Mouse (Mus musculus): Measurements from ENCODE around the gene Retreg1. TPM values are rescaled to one million over a fixed set of nuclear protein-coding genes. Genes with fewer than 3 reads are reported as not detected.

The Retreg1 gene
- polyA plus RNA-seq, 1 experiment = 32.8 TPM

- Histone ChIP-seq H3K4me3 (no peak overlapping the region), H3K4me2 (ENCODE audit: low read depth) (peak overlapping the region; percentile 52), H3K27me3 (ENCODE audit: control insufficient read depth, insufficient read depth, insufficient read length) (no peaks in the 10 kb centered on the region), H3K79me2 (ENCODE audit: control insufficient read depth, insufficient read depth) (peaks cover 79% of the 10 kb centered on the region), H3K36me3 (ENCODE audit: control insufficient read depth, insufficient read depth) (no peaks in the 10 kb centered on the region), H3ac (ENCODE audit: control insufficient read depth, insufficient read length) (no peak overlapping the region)
- no peak for TF ChIP-seq REST (IDR thresholded peaks at IDR 0.05; ENCODE audit: insufficient read depth, insufficient read length)
- peak in 1 of 3 experiments; percentile 34 for TF ChIP-seq MYOG (IDR thresholded peaks at IDR 0.05; ENCODE audit: control insufficient read depth in 1 of 3, insufficient read depth in 1 of 3, insufficient read length in 2 of 3, low read depth in 2 of 3)
- TF ChIP-seq MYOD1 (IDR thresholded peaks at IDR 0.05; ENCODE audit: control insufficient read depth in 1 of 3, insufficient read length in 2 of 3, low read depth in 2 of 3) = peak in 1 of 3 experiments; percentile 70
- TF ChIP-seq TCF3 (IDR thresholded peaks at IDR 0.05; ENCODE audit: insufficient read length, low read depth) = no peak
- peak; percentile 18 for TF ChIP-seq TCF12 (IDR thresholded peaks at IDR 0.05; ENCODE audit: insufficient read depth, poor library complexity, severe bottlenecking)
- no peak for TF ChIP-seq POLR2AphosphoS2 (IDR thresholded peaks at IDR 0.05; ENCODE audit: insufficient read length, low read depth)
- no peak for TF ChIP-seq POLR2A (IDR thresholded peaks at IDR 0.05; ENCODE audit: insufficient read length, low read depth)
- TF ChIP-seq E2F4 (IDR thresholded peaks at IDR 0.05; ENCODE audit: insufficient read depth) = no peak
- TF ChIP-seq USF1 (IDR thresholded peaks at IDR 0.05; ENCODE audit: low read depth) = no peak
- TF ChIP-seq CEBPB (IDR thresholded peaks at IDR 0.05; ENCODE audit: insufficient read depth, poor library complexity, severe bottlenecking) = peak; percentile 74; the same call in 1 of the 2 replicates
- TF ChIP-seq SRF (IDR thresholded peaks at IDR 0.05; ENCODE audit: control insufficient read depth, insufficient read length, low read depth) = no peak
- TF ChIP-seq MAX (IDR thresholded peaks at IDR 0.05; ENCODE audit: low read depth) = no peak
These were observed 26.1 kb downstream of the Retreg1 start for GRCm38 (mm10) chr15:25869129-25869528.

GRCm38 (mm10) chr15:25871470-25871869 is 28.5 kb downstream of the Retreg1 start:
- Histone ChIP-seq H3ac (ENCODE audit: control insufficient read depth, insufficient read length) (no peak overlapping the region), H3K36me3 (ENCODE audit: control insufficient read depth, insufficient read depth) (no peaks in the 10 kb centered on the region), H3K4me2 (ENCODE audit: low read depth) (no peak overlapping the region), H3K4me3 (no peak overlapping the region), H3K79me2 (ENCODE audit: control insufficient read depth, insufficient read depth) (peaks cover 79% of the 10 kb centered on the region), H3K27me3 (ENCODE audit: control insufficient read depth, insufficient read depth, insufficient read length) (no peaks in the 10 kb centered on the region)
- TF ChIP-seq MAX (IDR thresholded peaks at IDR 0.05; ENCODE audit: low read depth) = no peak
- TF ChIP-seq USF1 (IDR thresholded peaks at IDR 0.05; ENCODE audit: low read depth) = no peak
- TF ChIP-seq E2F4 (IDR thresholded peaks at IDR 0.05; ENCODE audit: insufficient read depth) = no peak
- TF ChIP-seq POLR2AphosphoS2 (IDR thresholded peaks at IDR 0.05; ENCODE audit: insufficient read length, low read depth) = no peak
- no peak for TF ChIP-seq TCF3 (IDR thresholded peaks at IDR 0.05; ENCODE audit: insufficient read length, low read depth)
- TF ChIP-seq MYOD1 (IDR thresholded peaks at IDR 0.05; ENCODE audit: control insufficient read depth in 1 of 3, insufficient read length in 2 of 3, low read depth in 2 of 3) = no peak
- no peak for TF ChIP-seq MYOG (IDR thresholded peaks at IDR 0.05; ENCODE audit: control insufficient read depth in 1 of 3, insufficient read depth in 1 of 3, insufficient read length in 2 of 3, low read depth in 2 of 3)
- no peak for TF ChIP-seq SRF (IDR thresholded peaks at IDR 0.05; ENCODE audit: control insufficient read depth, insufficient read length, low read depth)

- no peaks in the 10 kb centered on the region for H3K27me3 ChIP-seq (ENCODE audit: control insufficient read depth, insufficient read depth, insufficient read length)
- no peak overlapping the region for H3K4me3 ChIP-seq
- peak overlapping the region; percentile 67 for H3K4me2 ChIP-seq (ENCODE audit: low read depth)
- no peak for TF ChIP-seq TCF12 (IDR thresholded peaks at IDR 0.05; ENCODE audit: insufficient read depth, poor library complexity, severe bottlenecking)
- TF ChIP-seq POLR2A (IDR thresholded peaks at IDR 0.05; ENCODE audit: insufficient read length, low read depth) = no peak
- TF ChIP-seq USF1 (IDR thresholded peaks at IDR 0.05; ENCODE audit: low read depth) = no peak
- TF ChIP-seq MYOG (IDR thresholded peaks at IDR 0.05; ENCODE audit: control insufficient read depth in 1 of 3, insufficient read depth in 1 of 3, insufficient read length in 2 of 3, low read depth in 2 of 3) = no peak
- no peak for TF ChIP-seq MAX (IDR thresholded peaks at IDR 0.05; ENCODE audit: low read depth)
- TF ChIP-seq TCF3 (IDR thresholded peaks at IDR 0.05; ENCODE audit: insufficient read length, low read depth) = no peak
- no peak for TF ChIP-seq SRF (IDR thresholded peaks at IDR 0.05; ENCODE audit: control insufficient read depth, insufficient read length, low read depth)
- TF ChIP-seq MYOD1 (IDR thresholded peaks at IDR 0.05; ENCODE audit: control insufficient read depth in 1 of 3, insufficient read length in 2 of 3, low read depth in 2 of 3) = no peak
- TF ChIP-seq POLR2AphosphoS2 (IDR thresholded peaks at IDR 0.05; ENCODE audit: insufficient read length, low read depth) = no peak
- no peak for TF ChIP-seq CEBPB (IDR thresholded peaks at IDR 0.05; ENCODE audit: insufficient read depth, poor library complexity, severe bottlenecking)
- no peak for TF ChIP-seq E2F4 (IDR thresholded peaks at IDR 0.05; ENCODE audit: insufficient read depth)
- TF ChIP-seq REST (IDR thresholded peaks at IDR 0.05; ENCODE audit: insufficient read depth, insufficient read length) = no peak
- H3ac ChIP-seq (ENCODE audit: control insufficient read depth, insufficient read length) = no peak overlapping the region
- H3K79me2 ChIP-seq (ENCODE audit: control insufficient read depth, insufficient read depth) = peaks cover 73% of the 10 kb centered on the region
- no peaks in the 10 kb centered on the region for H3K36me3 ChIP-seq (ENCODE audit: control insufficient read depth, insufficient read depth)
These were observed 29.1 kb downstream of the Retreg1 start for GRCm38 (mm10) chr15:25872118-25872517.

GRCm38 (mm10) chr15:25872657-25873056 is 29.7 kb downstream of the Retreg1 start:
- Histone ChIP-seq H3K36me3 (ENCODE audit: control insufficient read depth, insufficient read depth) (no peaks in the 10 kb centered on the region), H3K27me3 (ENCODE audit: control insufficient read depth, insufficient read depth, insufficient read length) (no peaks in the 10 kb centered on the region), H3K4me3 (no peak overlapping the region), H3K79me2 (ENCODE audit: control insufficient read depth, insufficient read depth) (peaks cover 70% of the 10 kb centered on the region), H3ac (ENCODE audit: control insufficient read depth, insufficient read length) (no peak overlapping the region), H3K4me2 (ENCODE audit: low read depth) (peak overlapping the region; percentile 67)
- TF ChIP-seq MYOD1 (IDR thresholded peaks at IDR 0.05; ENCODE audit: control insufficient read depth in 1 of 3, insufficient read length in 2 of 3, low read depth in 2 of 3) = peak in 1 of 3 experiments; percentile 68
- TF ChIP-seq CEBPB (IDR thresholded peaks at IDR 0.05; ENCODE audit: insufficient read depth, poor library complexity, severe bottlenecking) = no peak
- TF ChIP-seq POLR2A (IDR thresholded peaks at IDR 0.05; ENCODE audit: insufficient read length, low read depth) = no peak

- Histone ChIP-seq H3K79me2 (ENCODE audit: control insufficient read depth, insufficient read depth) (peaks cover 67% of the 10 kb centered on the region), H3K4me3 (no peak overlapping the region), H3K27me3 (ENCODE audit: control insufficient read depth, insufficient read depth, insufficient read length) (no peaks in the 10 kb centered on the region), H3K4me2 (ENCODE audit: low read depth) (peak overlapping the region; percentile 67), H3ac (ENCODE audit: control insufficient read depth, insufficient read length) (no peak overlapping the region), H3K36me3 (ENCODE audit: control insufficient read depth, insufficient read depth) (no peaks in the 10 kb centered on the region)
- TF ChIP-seq POLR2A (IDR thresholded peaks at IDR 0.05; ENCODE audit: insufficient read length, low read depth) (no peak), MYOD1 (IDR thresholded peaks at IDR 0.05; ENCODE audit: control insufficient read depth in 1 of 3, insufficient read length in 2 of 3, low read depth in 2 of 3) (peak in 1 of 3 experiments; percentile 24), CEBPB (IDR thresholded peaks at IDR 0.05; ENCODE audit: insufficient read depth, poor library complexity, severe bottlenecking) (0 out of 2 replicates have a peak, but pooled peaks have one; percentile 26)
These were observed 30.6 kb downstream of the Retreg1 start for GRCm38 (mm10) chr15:25873536-25873935.

All from myocyte (in vitro differentiated cells).